Mouse (Mus musculus): ENCODE measurements around the gene Gng3. TPM values are rescaled to one million over a fixed set of nuclear protein-coding genes. Genes with fewer than 3 reads are reported as not detected.
A peak's percentile ranks its signal among the peaks of the same experiment; 100 is the strongest.

The Gng3 gene
- total RNA-seq, 2 experiments from 2014 or later = 5.9 to 6.9 TPM

DNA sequence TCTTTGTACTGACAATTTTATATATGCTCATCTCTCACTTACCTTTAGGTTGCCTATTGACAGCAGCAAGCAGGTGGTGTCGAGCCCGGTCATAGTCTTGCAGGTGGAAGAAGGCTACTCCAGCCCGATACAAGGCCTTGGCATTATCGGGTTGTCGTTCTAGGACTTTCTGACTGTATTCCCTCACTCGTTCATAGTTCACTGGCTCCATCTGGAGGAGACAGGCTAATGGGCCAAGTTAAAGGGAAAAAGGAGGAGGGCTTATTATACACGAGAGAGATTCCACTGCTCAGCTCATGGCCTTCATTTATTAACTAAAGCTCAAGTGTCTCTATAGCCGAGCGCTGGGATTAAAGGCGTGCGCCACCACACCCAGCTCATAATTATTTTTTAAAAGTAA, 23.2 kb downstream of the Gng3 start:
- no peak for DNase-seq (ENCODE audit: low spot score in 2 of 2)

DNA sequence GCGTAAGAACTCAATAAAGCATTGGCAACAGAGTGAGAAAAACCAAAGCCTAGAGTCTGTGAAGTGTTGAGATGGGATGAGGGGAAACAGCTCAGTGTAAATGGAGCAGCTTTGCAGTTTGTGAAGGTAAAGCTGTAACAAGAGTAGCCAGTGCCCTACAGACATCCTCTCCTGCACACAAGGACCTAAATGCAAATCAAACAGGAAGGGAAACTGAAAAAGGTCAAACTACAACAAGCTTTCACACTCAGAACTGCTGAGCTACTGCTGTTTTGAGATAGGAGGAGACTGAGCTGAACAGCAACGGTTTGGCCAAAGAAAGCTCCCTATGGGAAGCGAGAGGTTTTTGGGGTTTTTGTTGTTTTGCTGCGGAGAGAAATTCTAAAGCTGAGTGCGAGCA, 32.2 kb downstream of the Gng3 start:
- no peak for DNase-seq (ENCODE audit: low spot score in 2 of 2)

GRCm38 (mm10) chr19:8803879-8804660, 34.9 kb downstream of the Gng3 start:
- no peak for DNase-seq (ENCODE audit: low spot score in 2 of 2)

- no peak for DNase-seq (ENCODE audit: low spot score in 2 of 2)
Measured at GRCm38 (mm10) chr19:8803204-8803780, 35.7 kb downstream of the Gng3 start.

- DNase-seq (ENCODE audit: low spot score in 2 of 2) = peak; percentile 74 to 79
Measured at GRCm38 (mm10) chr19:8802130-8802821, 36.7 kb downstream of the Gng3 start, which contains the start of gene Zbtb3. TSS of gene Zbtb3 (plus strand) at chr19:8802555.

GRCm38 (mm10) chr19:8798947-8799315, 40.1 kb downstream of the Gng3 start:
- DNase-seq (ENCODE audit: low spot score in 2 of 2) = no peak

DNA sequence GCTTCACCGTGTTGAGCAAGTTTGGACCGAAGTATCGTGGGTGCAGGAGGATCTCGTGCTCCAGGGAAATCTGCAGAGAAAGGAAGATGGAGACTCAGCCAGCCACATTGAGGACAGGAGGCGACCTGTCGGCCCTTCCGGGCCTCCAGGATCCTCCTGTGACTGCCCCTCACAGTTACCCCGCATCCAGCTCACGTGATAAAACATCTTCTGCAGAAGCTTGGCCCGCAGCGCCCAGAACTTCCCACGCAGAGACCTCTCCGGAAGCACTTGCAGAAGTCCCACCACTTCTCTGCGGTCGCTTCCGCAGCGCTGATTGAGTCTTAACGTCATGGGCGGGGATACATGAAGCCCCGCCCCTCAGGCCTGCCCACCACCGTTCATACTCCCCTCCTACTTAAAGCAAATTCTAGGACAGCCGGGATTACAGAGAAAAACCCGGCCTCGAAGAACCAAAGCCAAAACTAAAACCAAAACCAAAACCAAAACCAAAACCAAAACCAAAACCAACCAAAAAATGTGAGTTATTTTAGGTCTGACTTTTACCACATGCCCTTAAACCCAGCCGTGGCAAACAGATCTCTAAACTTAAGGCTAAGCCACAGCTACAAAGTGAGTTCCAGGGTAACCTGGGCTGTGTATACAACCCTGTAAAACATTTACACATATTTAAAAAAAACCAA, 40.6 kb downstream of the Gng3 start, which contains the start of gene Polr2g:
Gene Polr2g (minus strand): TSS at position 314 of the 683 bp plus-strand sequence.
- DNase-seq (ENCODE audit: low spot score in 2 of 2) = peak; percentile 83 to 86

DNA sequence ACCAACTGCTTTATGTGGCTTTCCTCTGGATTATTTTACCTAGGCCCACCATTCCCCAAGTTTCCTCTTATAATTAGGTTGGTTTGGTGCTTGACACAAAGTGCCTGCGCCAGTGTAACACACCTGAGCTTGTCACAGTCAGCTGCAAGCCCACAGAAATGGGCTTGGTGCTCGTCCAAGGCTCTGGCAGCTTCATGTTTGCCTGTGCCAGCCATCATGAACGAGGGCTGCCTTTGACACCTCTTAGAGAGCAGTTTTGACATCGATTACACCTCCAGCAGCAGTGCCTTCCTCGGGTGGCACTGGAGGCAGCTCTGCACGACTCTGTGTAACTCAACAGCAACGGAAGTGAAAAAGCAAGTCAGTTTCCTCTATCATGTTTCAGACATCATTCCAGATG, 48.8 kb downstream of the Gng3 start:
- DNase-seq (ENCODE audit: low spot score in 2 of 2) = no peak

GRCm38 (mm10) chr19:8789171-8789570, 49.8 kb downstream of the Gng3 start:
- no peak for DNase-seq (ENCODE audit: low spot score in 2 of 2)

GRCm38 (mm10) chr19:8788521-8788920, 50.5 kb downstream of the Gng3 start:
- no peak for DNase-seq (ENCODE audit: low spot score in 2 of 2)

Small RNA genes within 50 kb of the gene (microRNA-seq; reads per million reads assigned to microRNA genes)
- 0 reads per million in 2 experiments for gene Mir5136 (ENCODE audit: borderline number of aligned reads in 2 of 2)

Other genes starting within 250 kb of the Gng3 start
- under 1 TPM; 0.16 to 0.33 TPM for gene Slc22a8, start 247.9 kb downstream of the Gng3 start, total RNA-seq (2021)
- under 1 TPM in 1 of 2 experiments, not detected in 1; 0.17 TPM for gene Slc22a6, start 221.2 kb downstream of the Gng3 start, total RNA-seq (2021)
- 1 to 10 TPM in 1 of 2 experiments, under 1 TPM in 1; 0.60 to 1.5 TPM for gene Chrm1, start 175.4 kb downstream of the Gng3 start, total RNA-seq (2021)
- gene Slc3a2, start 115.8 kb downstream of the Gng3 start, total RNA-seq (2021) = 100 to 1,000 TPM; 373 to 425 TPM
- gene Wdr74, start 103.4 kb downstream of the Gng3 start, total RNA-seq (2021) = 10 to 100 TPM; 62.4 to 66.2 TPM
- gene 1700092M07Rik, start 98.5 kb downstream of the Gng3 start, total RNA-seq (2021) = 1 to 10 TPM; 2.0 to 2.3 TPM
- 100 to 1,000 TPM in 1 of 2 experiments, 10 to 100 TPM in 1; 78.2 to 103 TPM for gene Stx5a, start 97.8 kb downstream of the Gng3 start, total RNA-seq (2021)
- gene Nxf1, start 82.1 kb downstream of the Gng3 start, total RNA-seq (2021) = 100 to 1,000 TPM; 127 to 144 TPM
- 100 to 1,000 TPM; 114 to 116 TPM for gene Tmem223, start 68.2 kb downstream of the Gng3 start, total RNA-seq (2021)
- 10 to 100 TPM; 41.4 to 51.7 TPM for gene Tmem179b, start 64.7 kb downstream of the Gng3 start, total RNA-seq (2021)
- 10 to 100 TPM; 11.3 to 12.2 TPM for gene Taf6l, start 52.8 kb downstream of the Gng3 start, total RNA-seq (2021)
- 10 to 100 TPM; 81.3 to 97.9 TPM for gene Polr2g, start 40.6 kb downstream of the Gng3 start, total RNA-seq (2021)
- 1 to 10 TPM; 2.8 to 3.1 TPM for gene Zbtb3, start 36.6 kb downstream of the Gng3 start, total RNA-seq (2021)
- gene Ttc9c, start 19.9 kb downstream of the Gng3 start, total RNA-seq (2021) = 10 to 100 TPM; 35.3 to 39.4 TPM
- gene Hnrnpul2, start 19.2 kb downstream of the Gng3 start, total RNA-seq (2021) = 10 to 100 TPM; 62.6 to 72.1 TPM
- not detected for gene AC129217.1, start 9.4 kb downstream of the Gng3 start, total RNA-seq (2021)
- gene Bscl2, start 1.7 kb downstream of the Gng3 start, total RNA-seq (2021) = 100 to 1,000 TPM; 144 to 158 TPM
- gene Lrrn4cl, start 11.6 kb upstream of the Gng3 start, total RNA-seq (2021) = 1 to 10 TPM; 2.3 to 6.6 TPM
- gene Ubxn1, start 32.3 kb upstream of the Gng3 start, total RNA-seq (2021) = 100 to 1,000 TPM; 178 to 202 TPM
- gene Uqcc3, start 41.7 kb upstream of the Gng3 start, total RNA-seq (2021) = 10 to 100 TPM; 55.2 to 65.6 TPM
- 1 to 10 TPM; 6.4 to 7.1 TPM for gene Lbhd1, start 44.5 kb upstream of the Gng3 start, total RNA-seq (2021)
- gene Gm49403, start 44.7 kb upstream of the Gng3 start, total RNA-seq (2021) = not detected
- gene 1810009A15Rik, start 49.7 kb upstream of the Gng3 start, total RNA-seq (2021) = 10 to 100 TPM; 44.6 to 47.1 TPM
- 1 to 10 TPM; 3.2 to 9.1 TPM for gene Gm49416, start 49.7 kb upstream of the Gng3 start, total RNA-seq (2021)
- gene Ints5, start 53.8 kb upstream of the Gng3 start, total RNA-seq (2021) = 10 to 100 TPM; 23.3 to 23.9 TPM
- gene Ganab, start 58.9 kb upstream of the Gng3 start, total RNA-seq (2021) = 100 to 1,000 TPM; 163 to 212 TPM
- 10 to 100 TPM; 60.5 to 65.7 TPM for gene B3gat3, start 81.2 kb upstream of the Gng3 start, total RNA-seq (2021)
- 10 to 100 TPM; 29.8 to 49.2 TPM for gene Rom1, start 90.2 kb upstream of the Gng3 start, total RNA-seq (2021)
- gene Eml3, start 90.4 kb upstream of the Gng3 start, total RNA-seq (2021) = 10 to 100 TPM; 41.5 to 59.5 TPM
- gene Mta2, start 102.7 kb upstream of the Gng3 start, total RNA-seq (2021) = 10 to 100 TPM; 81.1 to 89.8 TPM
- gene Tut1, start 114.7 kb upstream of the Gng3 start, total RNA-seq (2021) = 10 to 100 TPM; 23.1 to 26.1 TPM
- 100 to 1,000 TPM; 334 to 342 TPM for gene Eef1g, start 127.8 kb upstream of the Gng3 start, total RNA-seq (2021)
- gene Ahnak, start 150.1 kb upstream of the Gng3 start, total RNA-seq (2021) = 100 to 1,000 TPM in 1 of 2 experiments, 10 to 100 TPM in 1; 88.9 to 162 TPM
- gene Scgb1a1, start 248.8 kb upstream of the Gng3 start, total RNA-seq (2021) = not detected

Data from adrenal gland, adult 18-20 months (tissue).